Mouse (Mus musculus): ENCODE measurements around the gene Lbhd1.

DNA sequence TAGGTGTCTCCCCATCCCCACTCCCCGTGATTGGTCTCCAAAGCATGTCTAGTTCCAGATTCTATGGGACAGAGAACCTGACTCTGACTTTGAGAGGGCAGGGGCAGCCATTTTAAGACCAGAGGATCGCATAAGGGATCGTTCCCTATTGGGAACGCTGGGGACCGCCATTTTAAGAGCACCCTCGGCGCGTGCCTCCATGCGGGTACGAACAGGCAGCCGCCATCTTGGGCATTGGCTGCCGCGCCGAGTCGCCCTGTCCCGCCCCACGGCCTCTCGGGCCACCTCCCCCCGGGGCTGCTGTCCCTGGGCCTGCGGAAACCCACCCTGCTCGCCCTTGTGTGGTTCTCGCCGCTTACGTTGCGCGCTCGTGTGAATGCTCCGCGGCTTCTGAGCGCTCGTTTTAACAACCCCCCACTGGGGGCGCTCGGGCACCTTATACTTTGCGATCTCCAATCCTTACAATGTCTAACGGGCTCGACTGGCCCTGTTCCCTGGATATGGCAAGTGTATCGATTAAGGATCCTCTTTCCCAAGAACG lies 46.2 kb upstream of the Lbhd1 start, which contains the start of gene Bscl2:
- TF ChIP-seq POLR2A (IDR thresholded peaks at IDR 0.05; ENCODE audit: low read depth, low read length) (peak; percentile 19), CTCF (IDR thresholded peaks at IDR 0.05; ENCODE audit: extremely low read depth, insufficient read length, insufficient replicate concordance, low read depth, low read length) (peak; percentile 67; the same call in 1 of the 2 replicates)

Measured in small intestine, adult 2 months (tissue).